Mouse (Mus musculus) heart, adult 2 months (tissue): ENCODE data around the gene Pla2g2c. TPM values are rescaled to one million over a fixed set of nuclear protein-coding genes. Genes with fewer than 3 reads are reported as not detected.

Experiments
- DNase-seq, 2 experiments: peaks; one replicate each; pipeline ENCODE4 v3.0.0; 2021
- H3K27ac ChIP-seq: fragments of 200-600 bp; 2 replicates; pipeline ENCODE4 v1.8.1; 2022
- H3K27me3 ChIP-seq: fragments of 200-500 bp; 2 replicates; pipeline ENCODE4 v1.6.1; 2012; ENCODE audit warnings: mild to moderate bottlenecking, low read length, inconsistent platforms, mixed read lengths; ENCODE audit not compliant: control insufficient read depth, insufficient read depth
- H3K36me3 ChIP-seq: fragments of 200-500 bp; 2 replicates; pipeline ENCODE4 v1.6.1; 2012; ENCODE audit warnings: low read length, inconsistent platforms; ENCODE audit not compliant: control insufficient read depth, insufficient read depth
- H3K4me1 ChIP-seq: fragments of 200-500 bp; 2 replicates; pipeline ENCODE4 v1.6.1; 2011; ENCODE audit warnings: low read length; ENCODE audit not compliant: control insufficient read depth, insufficient read depth
- H3K4me3 ChIP-seq: fragments of 200-600 bp; 2 replicates; pipeline ENCODE4 v1.8.1; 2022
- H3K79me2 ChIP-seq: fragments of 200-500 bp; replicated peaks from 2 replicates; pipeline ENCODE4 v1.6.1; 2012; ENCODE audit warnings: mild to moderate bottlenecking, inconsistent platforms, low read length, moderate library complexity, mixed read lengths; ENCODE audit not compliant: control insufficient read depth, insufficient read depth
- H3K9ac ChIP-seq: fragments of 200-500 bp; 2 replicates; pipeline ENCODE4 v1.6.1; 2012; ENCODE audit warnings: low read depth, mild to moderate bottlenecking, control low read depth, inconsistent platforms, low read length, mixed read lengths
- CTCF ChIP-seq: fragments of 200-600 bp; IDR thresholded peaks from 2 replicates; pipeline ENCODE4 v1.8.1; 2022; ENCODE audit warnings: antibody characterized with exemption, mild to moderate bottlenecking, moderate library complexity
- EP300 ChIP-seq: fragments of 200-500 bp; IDR thresholded peaks from 2 replicates; pipeline ENCODE4 v1.6.1; 2011; ENCODE audit warnings: low read depth, low read length, control low read depth; ENCODE audit not compliant: insufficient read depth
- POLR2A ChIP-seq: fragments of 200-500 bp; IDR thresholded peaks from 2 replicates; pipeline ENCODE4 v1.6.1; 2011; ENCODE audit warnings: mild to moderate bottlenecking, low read depth, low read length, control low read depth; ENCODE audit not compliant: insufficient read depth
- WGBS: fragments of 180-500 bp; shearing (Covaris S2); methylation state at CpG from one replicate; pipeline ENCODE4 v1.1.7; 2018; 5-methylcytosine and 5-hydroxymethylcytosine counted together
- intact Hi-C: fragments of 180-260 bp; cut with DNase I; formaldehyde crosslinking; loops from one replicate; pipeline ENCODE4 v1.15.1; 2025
- polyA plus RNA-seq: library from polyadenylated mRNA; depleted of rRNA; stranded (reverse); fragments of >200 nt; gene quantifications from 2 replicates; pipeline ENCODE4 v1.2.3, GENCODE M21; 2012; rRNA removed
- total RNA-seq, 2 experiments: library from RNA; stranded (reverse); gene quantifications; 2 replicates each; pipeline ENCODE4 v1.2.3; 2021

Pla2g2c gene
- total and polyA plus RNA-seq, 3 experiments, result 0.14 to 0.98 TPM; not detected in 1

DNA sequence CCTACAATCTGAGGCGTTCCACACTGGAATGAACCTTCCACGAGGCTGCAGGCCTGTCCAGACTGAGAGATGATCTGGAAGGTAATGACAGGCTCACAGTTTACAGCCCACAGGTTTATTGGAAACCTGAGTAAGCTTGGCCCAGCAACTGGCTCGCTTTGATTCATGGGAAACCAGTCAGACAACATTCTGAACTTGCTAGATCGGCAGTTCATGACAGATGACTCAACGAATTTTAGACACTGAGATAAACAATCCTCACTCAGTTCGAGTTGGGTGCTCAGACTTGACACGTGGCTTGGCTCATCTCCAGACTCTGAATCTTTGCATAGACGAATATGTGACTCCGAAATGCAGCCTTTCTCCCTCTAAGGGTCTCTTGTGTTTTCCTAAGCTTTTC is 68.0 kb downstream of the Pla2g2c start:
- TF ChIP-seq POLR2A (no peak), CTCF (no peak), EP300 (no peak)
- Histone ChIP-seq H3K4me1 (no peaks in the 10 kb centered on the region), H3K4me3 (no peak overlapping the region), H3K27ac (no peak overlapping the region), H3K9ac (no peak overlapping the region), H3K27me3 (no peaks in the 10 kb centered on the region), H3K36me3 (no peaks in the 10 kb centered on the region), H3K79me2 (no peaks in the 10 kb centered on the region)
- WGBS, result 38% methylated on average over 9 of the region's 9 CpGs
- intact Hi-C loops, result no loop called here
- DNase-seq, result no peak

DNA sequence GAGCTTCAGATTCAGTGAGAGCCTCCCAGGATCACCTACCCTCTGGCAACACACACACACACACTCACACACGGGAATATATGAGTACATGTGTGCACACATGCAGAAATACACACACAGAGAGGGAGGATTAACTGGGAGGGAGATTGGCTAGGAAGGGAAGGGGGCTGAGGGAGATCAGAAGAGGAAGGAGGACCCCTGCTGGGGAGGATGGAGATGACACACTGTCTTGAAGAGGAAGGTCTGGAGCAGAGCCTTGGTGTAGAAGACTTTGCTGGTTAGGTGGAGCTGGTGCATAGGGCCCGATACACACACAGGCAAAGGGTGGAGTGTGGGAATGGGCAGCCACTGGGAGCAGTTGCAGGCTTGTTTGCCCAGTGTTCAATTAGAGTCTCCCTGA is 68.7 kb downstream of the Pla2g2c start:
- H3K9ac ChIP-seq, result no peak overlapping the region
- DNase-seq, result no peak
- intact Hi-C loops, result loop anchor here (1.0 kb wide), 1 partner anchor 45 kb away; no protein-coding TSS in a partner anchor
- no peaks in the 10 kb centered on the region for H3K79me2 ChIP-seq
- H3K27ac ChIP-seq, result no peak overlapping the region
- no peaks in the 10 kb centered on the region for H3K36me3 ChIP-seq
- H3K4me3 ChIP-seq, result no peak overlapping the region
- H3K27me3 ChIP-seq, result no peaks in the 10 kb centered on the region
- H3K4me1 ChIP-seq, result no peaks in the 10 kb centered on the region
- TF ChIP-seq POLR2A, result no peak
- TF ChIP-seq CTCF, result peak; percentile 50
- WGBS, result 63% methylated on average over 2 of the region's 2 CpGs

DNA sequence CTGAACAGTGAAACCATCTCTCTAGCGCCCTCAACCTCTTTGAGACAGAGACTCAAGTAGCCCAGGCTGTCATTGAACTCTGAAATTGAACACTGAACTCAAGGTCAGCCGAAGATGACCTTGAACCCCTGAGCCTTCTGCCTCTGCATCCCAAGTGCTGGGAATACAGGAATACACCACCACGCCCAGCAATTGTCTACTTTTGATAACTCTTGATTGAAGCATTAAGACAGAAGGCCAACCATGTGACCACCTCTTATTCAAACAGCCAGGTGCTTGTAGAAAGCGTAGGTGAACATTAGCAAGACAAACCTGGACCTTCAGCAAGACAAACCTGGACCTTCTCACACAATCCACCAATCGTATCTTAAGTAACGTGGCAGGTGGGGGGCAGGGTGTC is 69.8 kb downstream of the Pla2g2c start:
- no peak for TF ChIP-seq CTCF
- no peak for TF ChIP-seq POLR2A
- TF ChIP-seq EP300, result no peak
- WGBS, result 88% methylated on average over 6 of the region's 6 CpGs
- no peaks in the 10 kb centered on the region for H3K27me3 ChIP-seq
- H3K79me2 ChIP-seq, result no peaks in the 10 kb centered on the region
- no peaks in the 10 kb centered on the region for H3K36me3 ChIP-seq
- H3K27ac ChIP-seq, result no peak overlapping the region
- intact Hi-C loops, result no loop called here
- no peak for DNase-seq
- H3K4me3 ChIP-seq, result no peak overlapping the region
- H3K9ac ChIP-seq, result no peak overlapping the region
- no peaks in the 10 kb centered on the region for H3K4me1 ChIP-seq

Other genes with a start within 250 kb of the Pla2g2c start
- not detected for gene Vwa5b1, start 88.9 kb upstream of the Pla2g2c start, total RNA-seq
- gene Vwa5b1, start 88.9 kb upstream of the Pla2g2c start, polyA plus RNA-seq, result 0.12 TPM in 1 of 2 replicates, not detected in the other
- 1 to 10 TPM; 1.6 to 2.7 TPM for gene Ubxn10, start 12.4 kb downstream of the Pla2g2c start, total RNA-seq
- 7.2 and 7.5 TPM in 2 replicates for gene Ubxn10, start 12.4 kb downstream of the Pla2g2c start, polyA plus RNA-seq
- gene Pla2g2f, start 32.8 kb downstream of the Pla2g2c start, total RNA-seq, result under 1 TPM; 0.18 to 0.26 TPM
- 0.12 and 0.14 TPM in 2 replicates for gene Pla2g2f, start 32.8 kb downstream of the Pla2g2c start, polyA plus RNA-seq
- gene Pla2g2d, start 50.9 kb downstream of the Pla2g2c start, total RNA-seq, result under 1 TPM; 0.26 to 0.55 TPM
- 2.3 and 2.7 TPM in 2 replicates for gene Pla2g2d, start 50.9 kb downstream of the Pla2g2c start, polyA plus RNA-seq
- 10 to 100 TPM; 24.8 to 33.0 TPM for gene Pla2g5, start 138.7 kb downstream of the Pla2g2c start, total RNA-seq
- gene Pla2g5, start 138.7 kb downstream of the Pla2g2c start, polyA plus RNA-seq, result 87.6 and 129 TPM in 2 replicates
- gene Gm13030, start 149.2 kb downstream of the Pla2g2c start, total RNA-seq, result not detected
- not detected in 2 replicates for gene Gm13030, start 149.2 kb downstream of the Pla2g2c start, polyA plus RNA-seq
- gene Pla2g2e, start 153.2 kb downstream of the Pla2g2c start, total RNA-seq, result 1 to 10 TPM in 1 of 2 experiments, under 1 TPM in 1; 0.73 to 1.6 TPM
- gene Pla2g2e, start 153.2 kb downstream of the Pla2g2c start, polyA plus RNA-seq, result 0.43 TPM in 1 of 2 replicates, not detected in the other
- 10 to 100 TPM; 10.4 to 11.7 TPM for gene Otud3, start 189.2 kb downstream of the Pla2g2c start, total RNA-seq
- 6.1 and 8.8 TPM in 2 replicates for gene Otud3, start 189.2 kb downstream of the Pla2g2c start, polyA plus RNA-seq
- not detected for gene Rnf186, start 242.3 kb downstream of the Pla2g2c start, total RNA-seq
- gene Rnf186, start 242.3 kb downstream of the Pla2g2c start, polyA plus RNA-seq, result 2.0 TPM in 1 of 2 replicates, not detected in the other
- 10 to 100 TPM in 1 of 2 experiments, 1 to 10 TPM in 1; 9.2 to 11.7 TPM for gene Tmco4, start 248.1 kb downstream of the Pla2g2c start, total RNA-seq
- 8.4 and 12.2 TPM in 2 replicates for gene Tmco4, start 248.1 kb downstream of the Pla2g2c start, polyA plus RNA-seq